In the genomic region with DNA sequence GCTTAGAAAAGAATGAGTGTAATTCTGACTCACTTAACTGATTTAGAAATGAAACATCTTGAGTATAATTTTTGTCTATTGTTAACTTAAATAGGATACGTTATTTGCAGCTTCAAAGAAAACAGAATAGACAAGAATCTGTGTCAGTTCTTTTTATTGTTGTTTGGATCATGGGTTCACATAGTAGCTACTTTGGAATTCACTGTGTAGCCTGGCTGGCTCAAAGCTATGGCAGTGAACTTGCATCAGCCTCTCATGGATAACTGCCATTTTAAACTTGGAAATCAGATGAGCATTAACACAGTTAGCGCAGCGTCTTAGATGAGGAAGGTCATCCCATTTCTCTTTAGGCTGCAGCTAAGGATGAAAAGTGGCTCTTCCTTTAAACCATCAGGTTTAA, we compare ENCODE assay signal across 10 mouse cellular contexts. TPM values are rescaled to one million over a fixed set of nuclear protein-coding genes. Genes with fewer than 3 reads are reported as not detected.
A peak's percentile ranks its signal among the peaks of the same experiment; 100 is the strongest.
DNase-seq lines count a peak whose midpoint lies in the region; ATAC-seq and TF ChIP-seq lines count a peak whose summit lies in the region.
"Had no signal": no experiment of that assay in that cellular context is flagged by ENCODE, and none has a peak within 500 bp of the region (broad histone marks: within the 10 kb centered on the region; RNA-seq: fewer than 3 reads in every experiment).

No protein-coding gene starts in this region.

- H3K27ac ChIP-seq in gastrocnemius, adult 2 months, result no peak overlapping the region
- H3K27ac ChIP-seq in liver, embryonic 12.5 days, result no peak overlapping the region
- no peak overlapping the region for H3K27ac ChIP-seq in forebrain, embryonic 15.5 days (replicated peaks)
- no peak overlapping the region for H3K27ac ChIP-seq in midbrain, embryonic 16.5 days (ENCODE audit: low read length)

- no peaks in the 10 kb centered on the region for H3K27me3 ChIP-seq in liver, embryonic 12.5 days (replicated peaks)
- no peaks in the 10 kb centered on the region for H3K27me3 ChIP-seq in forebrain, embryonic 15.5 days
- no peaks in the 10 kb centered on the region for H3K27me3 ChIP-seq in midbrain, embryonic 16.5 days (ENCODE audit: control insufficient read depth, insufficient read depth, low read depth, low read length)

- 90% methylated on average over 3 of the region's 3 CpGs for WGBS in liver, embryonic 12.5 days (ENCODE audit: insufficient replicate concordance)
- 85% methylated on average over 3 of the region's 3 CpGs for WGBS in forebrain, embryonic 15.5 days
- WGBS in midbrain, embryonic 16.5 days, result 82% methylated on average over 3 of the region's 3 CpGs

- intact Hi-C loops in gastrocnemius, adult 2 months (cut with DNase I), result loop anchor here (5.0 kb wide), 1 partner anchor 136 kb away; a partner anchor contains a TSS

- peaks cover 44% of the 10 kb centered on the region for H3K4me1 ChIP-seq in liver, embryonic 12.5 days
- H3K4me1 ChIP-seq in forebrain, embryonic 15.5 days, result peaks cover 48% of the 10 kb centered on the region
- peaks cover 45% of the 10 kb centered on the region for H3K4me1 ChIP-seq in midbrain, embryonic 16.5 days (ENCODE audit: control insufficient read depth, insufficient read depth, low read length)

- peak overlapping the region; percentile 83 for H3K4me3 ChIP-seq in gastrocnemius, adult 2 months
- no peak overlapping the region for H3K4me3 ChIP-seq in liver, embryonic 12.5 days
- H3K4me3 ChIP-seq in forebrain, embryonic 15.5 days, result 0 out of 2 replicates have a peak overlapping the region, but pooled peaks have one; percentile 3
- no peak overlapping the region for H3K4me3 ChIP-seq in midbrain, embryonic 16.5 days (ENCODE audit: low read depth, low read length)

- peaks cover 44% of the 10 kb centered on the region for H3K36me3 ChIP-seq in liver, embryonic 12.5 days
- peaks cover 16% of the 10 kb centered on the region; the same call in 1 of the 2 replicates for H3K36me3 ChIP-seq in forebrain, embryonic 15.5 days
- no peaks in the 10 kb centered on the region for H3K36me3 ChIP-seq in midbrain, embryonic 16.5 days (ENCODE audit: control insufficient read depth, insufficient read depth, low read length)

- no peak for TF ChIP-seq CTCF in gastrocnemius, adult 2 months (IDR thresholded peaks at IDR 0.05)

- 0 out of 2 replicates have a peak overlapping the region, but pooled peaks have one; percentile 19 for H3K9ac ChIP-seq in liver, embryonic 12.5 days
- H3K9ac ChIP-seq in forebrain, embryonic 15.5 days (replicated peaks), result no peak overlapping the region
- H3K9ac ChIP-seq in midbrain, embryonic 16.5 days (ENCODE audit: low read depth, low read length), result 0 out of 2 replicates have a peak overlapping the region, but pooled peaks have one; percentile 10

- no peaks in the 10 kb centered on the region for H3K9me3 ChIP-seq in liver, embryonic 12.5 days (replicated peaks)
- no peaks in the 10 kb centered on the region for H3K9me3 ChIP-seq in forebrain, embryonic 15.5 days
- no peaks in the 10 kb centered on the region for H3K9me3 ChIP-seq in midbrain, embryonic 16.5 days (replicated peaks; ENCODE audit: control insufficient read depth, low read length, poor library complexity, severe bottlenecking)

- no peak for ATAC-seq in liver, embryonic 12.5 days
- no peak for ATAC-seq in forebrain, embryonic 15.5 days (replicated peaks)
- no peak for ATAC-seq in midbrain, embryonic 16.5 days

- H3K4me2 ChIP-seq in liver, embryonic 12.5 days, result peak overlapping the region; percentile 54
- H3K4me2 ChIP-seq in forebrain, embryonic 15.5 days (replicated peaks), result peak overlapping the region; percentile 14; the same call in 1 of the 2 replicates
- H3K4me2 ChIP-seq in midbrain, embryonic 16.5 days (ENCODE audit: low read length), result peak overlapping the region; percentile 36

- no peak for DNase-seq in gastrocnemius, adult 2 months
- DNase-seq in gastrocnemius, postnatal 4 days (ENCODE audit: low spot score in 2 of 2), result no peak
- DNase-seq in liver, result no peak
- no peak for DNase-seq in spleen, postnatal 36 days (ENCODE audit: low spot score in 2 of 2)
- no peak for DNase-seq in embryo, embryonic 10 days (ENCODE audit: low spot score)
- DNase-seq: gastrocnemius, postnatal 36 days; kidney, adult 18-20 months had no signal

RNA-seq across cellular contexts. Expression of a gene that starts 3.1 kb away (rescaled TPM):
- total RNA-seq in gastrocnemius, adult 2 months (2021), result 10 to 100 TPM; 13.0 to 14.5 TPM
- total RNA-seq in gastrocnemius, postnatal 4 days (2021), result 10 to 100 TPM; 23.0 to 28.3 TPM
- 15.5 and 15.9 TPM in 2 replicates for polyA plus RNA-seq in liver, embryonic 12.5 days (2016; fragmentation: Nextera tagmentation; extraction: Ambion mirVana)
- polyA plus RNA-seq in forebrain, embryonic 15.5 days (2015; fragmentation: Nextera tagmentation; extraction: Ambion mirVana), result 17.2 and 18.6 TPM in 2 replicates
- 14.3 and 17.3 TPM in 2 replicates for polyA plus RNA-seq in midbrain, embryonic 16.5 days (2015; fragmentation: Nextera tagmentation; extraction: Ambion mirVana)

RNA-seq across cellular contexts. Expression of a gene that starts 3.6 kb away (rescaled TPM):
- 10 to 100 TPM in 1 of 2 experiments, 1 to 10 TPM in 1; 5.3 to 11.1 TPM for total RNA-seq in gastrocnemius, adult 2 months (2021)
- 1 to 10 TPM; 6.5 to 9.1 TPM for total RNA-seq in gastrocnemius, postnatal 4 days (2021)
- polyA plus RNA-seq in liver, embryonic 12.5 days (2016; fragmentation: Nextera tagmentation; extraction: Ambion mirVana), result 10.1 and 10.5 TPM in 2 replicates
- polyA plus RNA-seq in forebrain, embryonic 15.5 days (2015; fragmentation: Nextera tagmentation; extraction: Ambion mirVana), result 29.4 and 33.3 TPM in 2 replicates
- polyA plus RNA-seq in midbrain, embryonic 16.5 days (2015; fragmentation: Nextera tagmentation; extraction: Ambion mirVana), result 22.8 and 24.8 TPM in 2 replicates

RNA-seq across cellular contexts. Expression of a gene that starts 25.6 kb away (rescaled TPM):
- 10 to 100 TPM; 11.6 to 17.4 TPM for total RNA-seq in gastrocnemius, adult 2 months (2021)
- 10 to 100 TPM; 17.6 to 20.5 TPM for total RNA-seq in gastrocnemius, postnatal 4 days (2021)
- 15.0 and 16.7 TPM in 2 replicates for polyA plus RNA-seq in liver, embryonic 12.5 days (2016; fragmentation: Nextera tagmentation; extraction: Ambion mirVana)
- polyA plus RNA-seq in forebrain, embryonic 15.5 days (2015; fragmentation: Nextera tagmentation; extraction: Ambion mirVana), result 38.8 and 40.5 TPM in 2 replicates
- 37.6 and 38.2 TPM in 2 replicates for polyA plus RNA-seq in midbrain, embryonic 16.5 days (2015; fragmentation: Nextera tagmentation; extraction: Ambion mirVana)

Comparison
In these comparisons a context has a peak if more than half of its experiments do, and no peak if none do; other contexts are left out.
1. H3K4me3 ChIP-seq: peak in gastrocnemius, adult 2 months (single experiment) and forebrain, embryonic 15.5 days (single experiment); none in liver, embryonic 12.5 days (single experiment) and midbrain, embryonic 16.5 days (single experiment).
2. Peak in every context shown above with its lines, with median percentiles within 50 percentile points of each other: H3K4me2 ChIP-seq.